Mouse (Mus musculus) midbrain, embryonic 13.5 days (tissue): ENCODE data around the gene Slc35f3. TPM values are rescaled to one million over a fixed set of nuclear protein-coding genes. Genes with fewer than 3 reads are reported as not detected.

Source experiments
- ATAC-seq: fragments of 200-750 bp; cut with Nextera tagmentation; 2 replicates; pipeline ENCODE4 v1.8.0; 2017; ENCODE audit warnings: mild to moderate bottlenecking, moderate TSS enrichment, moderate library complexity
- H3K27ac ChIP-seq: fragments of 300-500 bp; sonication (generic); 2 replicates; pipeline ENCODE4 v1.5.1; 2015; ENCODE audit warnings: inconsistent platforms, mild to moderate bottlenecking, moderate library complexity
- H3K27me3 ChIP-seq: fragments of 300-500 bp; sonication (generic); 2 replicates; pipeline ENCODE4 v1.6.1; 2015; ENCODE audit warnings: mild to moderate bottlenecking, inconsistent platforms
- H3K36me3 ChIP-seq: fragments of 300-500 bp; sonication (generic); 2 replicates; pipeline ENCODE4 v1.6.1; 2015; ENCODE audit warnings: mild to moderate bottlenecking, inconsistent platforms
- H3K4me1 ChIP-seq: fragments of 300-500 bp; sonication (generic); replicated peaks from 2 replicates; pipeline ENCODE4 v1.6.1; 2015; ENCODE audit warnings: inconsistent platforms
- H3K4me2 ChIP-seq: fragments of 300-500 bp; sonication (generic); replicated peaks from 2 replicates; pipeline ENCODE4 v1.6.1; 2015; ENCODE audit warnings: moderate library complexity, mild to moderate bottlenecking, inconsistent platforms
- H3K4me3 ChIP-seq: fragments of 300-500 bp; sonication (generic); replicated peaks from 2 replicates; pipeline ENCODE4 v1.5.1; 2015; ENCODE audit warnings: mild to moderate bottlenecking, inconsistent platforms
- H3K9ac ChIP-seq: fragments of 300-500 bp; sonication (generic); replicated peaks from 2 replicates; pipeline ENCODE4 v1.6.1; 2015; ENCODE audit warnings: mild to moderate bottlenecking, inconsistent platforms
- H3K9me3 ChIP-seq: fragments of 300-500 bp; sonication (generic); 2 replicates; pipeline ENCODE4 v1.6.1; 2016; ENCODE audit warnings: mild to moderate bottlenecking, inconsistent platforms
- WGBS: fragments of 180-500 bp; shearing (Covaris S2); methylation state at CpG from one replicate; pipeline ENCODE4 v1.1.7; 2015; 5-methylcytosine and 5-hydroxymethylcytosine counted together
- polyA plus RNA-seq: library from polyadenylated mRNA; unstranded; fragments of >200 nt; fragmentation: Nextera tagmentation; extraction: Ambion mirVana; gene quantifications from 2 replicates; pipeline ENCODE4 v1.2.1, GENCODE M21; 2015

Gene Slc35f3
- polyA plus RNA-seq, 1 experiment from 2014 or later: 0.54 TPM

GRCm38 (mm10) chr8:126341200-126341599 is 42.8 kb downstream of the Slc35f3 start:
- no peaks in the 10 kb centered on the region for H3K36me3 ChIP-seq
- ATAC-seq: no peak
- no peak overlapping the region for H3K4me3 ChIP-seq
- H3K27ac ChIP-seq: no peak overlapping the region
- no peaks in the 10 kb centered on the region for H3K27me3 ChIP-seq
- H3K4me1 ChIP-seq: 0 out of 2 replicates have a peak, but pooled peaks cover 5% of the 10 kb centered on the region
- WGBS: 76% methylated on average over 1 of the region's 1 CpGs
- no peak overlapping the region for H3K4me2 ChIP-seq
- H3K9me3 ChIP-seq: no peaks in the 10 kb centered on the region
- no peak overlapping the region for H3K9ac ChIP-seq

DNA sequence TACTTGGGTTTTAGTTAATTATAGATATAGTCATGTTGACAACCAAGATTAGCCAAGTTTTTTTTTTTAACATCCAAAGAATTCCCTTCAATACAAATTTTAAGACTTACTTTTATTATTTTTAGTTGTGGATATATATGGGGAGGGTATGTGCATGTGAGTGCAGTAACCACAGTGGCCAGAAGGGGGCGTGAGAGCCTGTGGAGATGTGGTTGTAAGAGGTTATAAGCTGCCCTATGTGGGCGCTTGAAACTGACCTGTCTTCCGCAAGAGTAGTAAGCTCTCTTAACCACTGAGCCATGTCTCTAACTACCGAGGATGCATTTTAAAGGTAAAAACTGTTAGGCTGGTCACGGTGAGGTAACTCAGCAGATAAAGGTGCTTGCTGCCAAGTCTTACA is 45.1 kb downstream of the Slc35f3 start:
- H3K9me3 ChIP-seq: no peaks in the 10 kb centered on the region
- no peaks in the 10 kb centered on the region for H3K36me3 ChIP-seq
- no peaks in the 10 kb centered on the region for H3K27me3 ChIP-seq
- 0 out of 2 replicates have a peak, but pooled peaks cover 5% of the 10 kb centered on the region for H3K4me1 ChIP-seq
- no peak overlapping the region for H3K27ac ChIP-seq
- no peak overlapping the region for H3K9ac ChIP-seq
- H3K4me2 ChIP-seq: no peak overlapping the region
- 82% methylated on average over 5 of the region's 5 CpGs for WGBS
- no peak for ATAC-seq
- no peak overlapping the region for H3K4me3 ChIP-seq

DNA sequence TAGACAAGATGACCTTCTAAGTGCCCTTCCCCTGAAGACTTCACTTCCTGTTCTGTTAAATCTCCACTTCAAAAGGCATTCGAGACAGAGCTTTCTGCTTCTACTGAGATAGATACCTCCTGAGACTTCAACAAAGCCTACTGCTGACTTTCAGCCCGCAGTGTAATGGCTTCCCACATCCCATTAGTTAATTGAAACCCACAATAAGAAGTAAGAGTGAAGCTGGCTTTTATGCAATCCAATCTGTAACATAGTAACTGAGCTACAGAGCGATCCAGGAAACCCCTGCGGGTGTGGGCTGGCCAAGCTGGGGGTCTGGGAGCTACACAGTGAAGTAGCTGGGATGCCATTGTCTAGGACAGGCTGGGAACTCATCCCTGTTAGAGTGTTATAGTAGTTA is 46.7 kb downstream of the Slc35f3 start:
- no peaks in the 10 kb centered on the region for H3K9me3 ChIP-seq
- no peaks in the 10 kb centered on the region for H3K36me3 ChIP-seq
- 0 out of 2 replicates have a peak, but pooled peaks cover 5% of the 10 kb centered on the region for H3K4me1 ChIP-seq
- ATAC-seq: no peak
- no peaks in the 10 kb centered on the region for H3K27me3 ChIP-seq
- no peak overlapping the region for H3K9ac ChIP-seq
- H3K4me2 ChIP-seq: no peak overlapping the region
- H3K27ac ChIP-seq: no peak overlapping the region
- H3K4me3 ChIP-seq: no peak overlapping the region
- WGBS: 54% methylated on average over 4 of the region's 4 CpGs

DNA sequence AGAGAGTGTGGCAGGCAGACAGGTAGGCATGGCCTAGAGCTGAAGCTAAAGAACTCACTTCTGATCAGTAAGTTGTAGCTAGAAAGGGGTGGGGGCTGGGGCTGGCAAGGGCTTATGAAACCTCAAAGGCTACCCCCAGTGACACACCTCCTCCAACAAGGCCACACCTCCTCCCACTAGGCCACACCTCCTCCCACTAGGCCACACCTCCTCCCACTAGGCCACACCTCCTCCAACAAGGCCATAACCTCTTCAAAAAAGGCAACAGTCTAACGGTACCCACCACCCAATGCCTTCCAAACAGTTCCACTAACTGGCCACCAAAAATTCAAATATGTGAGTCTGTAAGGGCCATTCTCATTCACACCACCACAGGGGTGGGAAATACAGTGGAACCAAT is 54.9 kb downstream of the Slc35f3 start:
- no peaks in the 10 kb centered on the region for H3K4me1 ChIP-seq
- no peak overlapping the region for H3K27ac ChIP-seq
- no peaks in the 10 kb centered on the region for H3K27me3 ChIP-seq
- no peaks in the 10 kb centered on the region for H3K36me3 ChIP-seq
- 0 out of 2 replicates have a peak, but pooled peaks cover 6% of the 10 kb centered on the region for H3K9me3 ChIP-seq
- no peak overlapping the region for H3K4me3 ChIP-seq
- WGBS: 83% methylated on average over 1 of the region's 1 CpGs
- no peak overlapping the region for H3K9ac ChIP-seq
- ATAC-seq: no peak
- no peak overlapping the region for H3K4me2 ChIP-seq

DNA sequence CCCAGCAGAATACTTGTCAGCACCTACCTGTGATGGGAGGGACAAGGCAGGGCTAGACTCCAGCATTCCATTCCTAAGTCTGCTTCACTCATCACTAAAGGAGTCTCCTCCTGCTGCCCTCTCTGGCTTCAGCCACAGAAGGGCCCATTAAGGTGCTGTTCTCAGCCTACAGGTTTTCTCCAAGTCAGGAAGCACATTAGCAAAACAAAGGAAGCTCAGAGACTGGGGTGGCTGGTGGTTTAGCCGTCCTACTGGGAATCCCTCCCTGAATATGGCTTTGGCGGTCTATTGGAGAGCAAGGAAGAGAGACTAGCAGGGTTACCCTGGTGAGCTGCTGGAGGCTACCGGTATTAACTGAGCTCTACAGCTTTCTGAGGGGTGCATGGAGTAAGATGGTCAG is 59.6 kb downstream of the Slc35f3 start:
- Histone ChIP-seq H3K27me3 (no peaks in the 10 kb centered on the region), H3K4me2 (no peak overlapping the region), H3K9ac (no peak overlapping the region), H3K4me1 (0 out of 2 replicates have a peak, but pooled peaks cover 3% of the 10 kb centered on the region), H3K27ac (no peak overlapping the region), H3K36me3 (no peaks in the 10 kb centered on the region), H3K4me3 (no peak overlapping the region), H3K9me3 (0 out of 2 replicates have a peak, but pooled peaks cover 6% of the 10 kb centered on the region)
- WGBS: 30% methylated on average over 3 of the region's 3 CpGs
- ATAC-seq: no peak

- no peak overlapping the region for H3K4me3 ChIP-seq
- no peaks in the 10 kb centered on the region for H3K36me3 ChIP-seq
- H3K4me1 ChIP-seq: 0 out of 2 replicates have a peak, but pooled peaks cover 3% of the 10 kb centered on the region
- H3K9me3 ChIP-seq: 0 out of 2 replicates have a peak, but pooled peaks cover 6% of the 10 kb centered on the region
- no peak overlapping the region for H3K4me2 ChIP-seq
- no peak for ATAC-seq
- no peak overlapping the region for H3K27ac ChIP-seq
- H3K9ac ChIP-seq: no peak overlapping the region
- WGBS: 31% methylated on average over 6 of the region's 6 CpGs
- no peaks in the 10 kb centered on the region for H3K27me3 ChIP-seq
Measured at GRCm38 (mm10) chr8:126359296-126359695, 60.9 kb downstream of the Slc35f3 start.

DNA sequence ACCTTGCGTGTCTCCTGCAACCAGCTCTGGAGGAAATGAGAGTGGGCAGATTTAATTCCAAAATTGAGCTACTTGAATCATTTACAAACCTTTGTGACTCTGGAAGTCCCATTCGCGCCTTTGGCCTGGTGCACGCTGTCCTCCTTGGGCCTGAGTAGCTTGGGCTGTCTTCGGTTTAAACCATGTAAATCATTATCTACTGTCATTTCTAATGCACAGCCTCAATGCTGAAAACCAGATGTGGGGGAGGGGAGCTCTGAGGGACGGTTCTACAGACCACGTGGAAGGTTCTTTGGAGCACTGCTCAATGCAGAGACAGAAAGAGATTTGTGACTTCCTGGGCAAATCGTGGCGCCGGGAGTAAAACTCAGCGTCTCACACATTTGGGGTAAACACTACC is 61.7 kb downstream of the Slc35f3 start:
- no peak overlapping the region for H3K4me3 ChIP-seq
- H3K36me3 ChIP-seq: no peaks in the 10 kb centered on the region
- no peak overlapping the region for H3K27ac ChIP-seq
- WGBS: 77% methylated on average over 11 of the region's 11 CpGs
- no peak overlapping the region for H3K9ac ChIP-seq
- no peak for ATAC-seq
- 0 out of 2 replicates have a peak, but pooled peaks cover 6% of the 10 kb centered on the region for H3K9me3 ChIP-seq
- H3K4me1 ChIP-seq: 0 out of 2 replicates have a peak, but pooled peaks cover 3% of the 10 kb centered on the region
- H3K4me2 ChIP-seq: no peak overlapping the region
- H3K27me3 ChIP-seq: no peaks in the 10 kb centered on the region

GRCm38 (mm10) chr8:126360701-126361100 is 62.3 kb downstream of the Slc35f3 start:
- ATAC-seq: no peak
- Histone ChIP-seq H3K36me3 (no peaks in the 10 kb centered on the region), H3K4me1 (0 out of 2 replicates have a peak, but pooled peaks cover 3% of the 10 kb centered on the region), H3K4me3 (no peak overlapping the region), H3K9me3 (0 out of 2 replicates have a peak, but pooled peaks cover 6% of the 10 kb centered on the region), H3K4me2 (no peak overlapping the region), H3K27me3 (no peaks in the 10 kb centered on the region), H3K27ac (no peak overlapping the region), H3K9ac (no peak overlapping the region)
- 58% methylated on average over 5 of the region's 5 CpGs for WGBS

- ATAC-seq: no peak
- Histone ChIP-seq H3K9ac (no peak overlapping the region), H3K27ac (no peak overlapping the region), H3K9me3 (no peaks in the 10 kb centered on the region), H3K4me1 (no peaks in the 10 kb centered on the region), H3K4me3 (no peak overlapping the region), H3K4me2 (no peak overlapping the region), H3K27me3 (no peaks in the 10 kb centered on the region), H3K36me3 (no peaks in the 10 kb centered on the region)
- 70% methylated on average over 3 of the region's 3 CpGs for WGBS
Measured at GRCm38 (mm10) chr8:126366251-126366650, 67.9 kb downstream of the Slc35f3 start.

DNA sequence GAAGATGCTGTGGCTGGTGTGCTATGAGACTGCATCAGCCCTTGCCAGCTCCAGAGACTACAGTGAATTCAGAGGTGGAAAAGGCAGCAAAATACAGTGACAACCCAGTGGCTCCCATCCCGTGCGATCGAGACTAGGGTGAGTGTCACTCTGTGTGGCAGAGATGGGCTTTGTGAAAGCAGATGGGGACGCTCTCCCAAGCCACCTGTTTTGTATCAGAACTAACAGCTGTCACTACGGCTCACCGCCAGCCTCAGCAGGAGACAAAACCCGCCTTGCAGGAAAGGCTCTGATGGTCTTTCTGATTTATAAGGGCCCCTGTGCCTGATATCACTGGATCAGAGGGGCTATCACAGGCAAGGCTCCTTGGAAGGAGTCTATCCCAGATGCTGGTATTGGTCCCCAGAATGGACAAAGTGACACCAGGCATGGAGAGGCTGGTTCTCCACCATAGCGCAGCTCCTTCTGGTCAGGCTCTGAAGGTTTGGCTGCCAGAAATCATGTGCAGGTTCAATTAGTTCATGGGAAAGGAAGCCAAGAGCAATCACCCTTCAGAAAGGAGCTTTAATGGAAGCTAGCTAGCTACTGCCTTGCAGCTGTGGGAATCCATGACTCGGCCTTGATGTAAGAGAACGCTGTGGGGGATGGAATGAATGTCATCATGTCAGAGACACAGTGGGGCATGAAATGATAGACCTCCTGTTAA is 70.1 kb downstream of the Slc35f3 start:
- Histone ChIP-seq H3K4me2 (no peak overlapping the region), H3K9me3 (no peaks in the 10 kb centered on the region), H3K4me3 (no peak overlapping the region), H3K36me3 (no peaks in the 10 kb centered on the region), H3K4me1 (no peaks in the 10 kb centered on the region), H3K27ac (no peak overlapping the region), H3K27me3 (no peaks in the 10 kb centered on the region), H3K9ac (no peak overlapping the region)
- no peak for ATAC-seq
- 84% methylated on average over 10 of the region's 10 CpGs for WGBS

GRCm38 (mm10) chr8:126371871-126372270 is 73.5 kb downstream of the Slc35f3 start:
- Histone ChIP-seq H3K27me3 (no peaks in the 10 kb centered on the region), H3K4me3 (no peak overlapping the region), H3K9me3 (no peaks in the 10 kb centered on the region), H3K4me2 (no peak overlapping the region), H3K27ac (no peak overlapping the region), H3K9ac (no peak overlapping the region), H3K4me1 (no peaks in the 10 kb centered on the region), H3K36me3 (no peaks in the 10 kb centered on the region)
- 76% methylated on average over 3 of the region's 3 CpGs for WGBS
- ATAC-seq: no peak

GRCm38 (mm10) chr8:126379580-126379979 is 81.2 kb downstream of the Slc35f3 start:
- 83% methylated on average over 6 of the region's 6 CpGs for WGBS

More at GRCm38 (mm10) chr8:126379580-126379979, 81.2 kb downstream of the Slc35f3 start:
- H3K4me3 ChIP-seq: no peak overlapping the region
- ATAC-seq: no peak
- H3K9ac ChIP-seq: no peak overlapping the region
- no peaks in the 10 kb centered on the region for H3K4me1 ChIP-seq
- H3K4me2 ChIP-seq: no peak overlapping the region
- H3K27me3 ChIP-seq: 0 out of 2 replicates have a peak, but pooled peaks cover 2% of the 10 kb centered on the region
- no peaks in the 10 kb centered on the region for H3K9me3 ChIP-seq
- no peak overlapping the region for H3K27ac ChIP-seq
- no peaks in the 10 kb centered on the region for H3K36me3 ChIP-seq
